Mouse (Mus musculus) megakaryocyte, embryonic 14.5 days (primary cell): ENCODE results near the gene Smad6.

Experiments used
- FLI1 ChIP-seq: IDR thresholded peaks from 2 replicates; pipeline ENCODE4 v1.6.1; 2012; ENCODE audit warnings: low read length, inconsistent platforms, mixed read lengths
- GATA1 ChIP-seq: IDR thresholded peaks from 3 replicates; pipeline ENCODE4 v1.6.1; 2012; ENCODE audit warnings: mixed read lengths, low read length, inconsistent platforms, borderline replicate concordance

GRCm38 (mm10) chr9:63989641-63990040 lies 32.2 kb downstream of the Smad6 start:
- TF ChIP-seq GATA1 (no peak), FLI1 (no peak)
